Mouse (Mus musculus): ENCODE results near the gene Ric8b.

Gene Ric8b

DNA sequence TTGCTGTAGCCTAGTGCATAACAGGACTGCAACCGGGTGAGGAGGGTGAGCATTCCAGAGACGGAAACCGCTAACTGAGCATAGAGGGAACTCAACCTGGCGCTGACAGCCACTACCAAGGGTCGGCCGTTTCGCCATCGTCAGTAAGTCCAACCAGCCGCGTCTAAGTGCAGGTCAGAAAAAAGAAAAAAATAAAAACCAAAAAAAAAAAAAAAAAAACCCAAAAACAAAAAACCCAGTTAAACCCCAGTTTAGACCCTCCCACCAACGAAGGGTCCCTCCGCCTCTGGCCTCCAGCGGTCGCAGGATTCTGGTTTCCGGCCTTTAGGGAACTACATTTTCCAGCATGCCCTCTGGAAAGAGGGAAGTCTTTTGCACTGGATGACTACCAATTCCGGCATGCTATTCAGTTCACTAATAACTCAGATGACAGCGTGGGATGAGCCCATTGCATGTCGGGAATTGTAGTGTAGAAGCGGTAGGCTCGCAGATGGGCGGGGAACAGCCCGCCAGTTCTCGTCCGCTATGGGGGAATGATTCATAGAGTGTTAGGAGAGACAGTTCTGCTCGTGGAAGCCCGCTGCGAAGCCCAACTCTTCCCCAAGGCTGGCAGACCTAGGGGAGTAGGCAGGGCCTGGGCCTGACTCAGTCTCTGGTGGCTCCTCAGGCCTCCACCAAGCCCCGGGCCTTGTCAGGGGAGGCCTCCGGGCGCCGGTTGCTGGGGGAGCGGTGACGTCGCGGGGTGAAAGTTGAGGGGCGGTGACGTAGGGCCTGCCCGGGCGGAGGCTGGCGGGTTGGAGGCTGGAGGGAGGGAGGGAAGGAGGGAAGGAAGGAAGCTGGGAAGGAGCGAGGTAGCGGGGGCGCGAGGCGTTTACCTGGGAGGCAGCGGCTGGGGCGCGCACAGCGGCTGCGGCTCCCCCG lies at the start of gene Ric8b:
Ric8b (plus strand) TSS at position 807 of the 921 bp plus-strand sequence.
- peak; percentile 96 for DNase-seq

DNA sequence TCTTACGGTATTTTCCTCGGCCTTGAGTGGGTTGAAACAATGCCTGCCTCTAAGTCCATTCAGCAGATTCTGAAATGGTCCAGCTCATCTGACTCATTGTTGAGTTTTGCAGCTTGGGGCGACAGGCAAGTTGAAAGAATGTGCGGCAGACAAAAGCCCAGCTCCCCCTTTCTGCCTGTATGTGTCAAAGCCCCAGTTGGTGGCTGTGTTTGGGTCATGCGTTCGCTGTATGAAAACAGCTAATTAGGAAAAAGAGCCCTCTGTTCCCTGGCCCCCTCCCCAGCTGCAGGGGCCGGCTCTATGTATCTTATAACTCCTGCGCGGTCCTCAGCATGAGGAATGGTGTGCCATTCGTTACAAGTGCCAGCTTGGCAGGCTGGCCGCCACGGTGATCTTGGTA lies 46.1 kb upstream of the Ric8b start:
- no peak for DNase-seq

DNA sequence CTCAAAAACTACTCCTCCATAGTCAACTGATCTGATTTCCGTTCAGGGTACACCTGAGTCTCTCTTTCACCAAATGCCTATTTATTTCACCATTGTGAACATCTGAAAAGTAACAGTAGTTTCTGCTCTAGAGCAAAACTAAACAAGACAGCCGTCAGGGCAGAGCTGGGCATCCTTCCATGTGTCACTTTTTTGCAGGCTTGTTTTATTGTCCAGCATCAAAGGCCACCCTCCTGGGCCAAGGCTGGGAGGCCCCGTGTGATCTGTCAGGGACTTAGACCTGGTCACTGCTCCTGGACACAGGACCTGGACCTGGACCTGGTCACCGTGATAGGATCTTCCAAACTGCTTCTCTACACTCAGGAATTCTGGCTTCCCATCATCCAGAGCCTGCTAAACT lies 45.5 kb upstream of the Ric8b start:
- DNase-seq = no peak

DNA sequence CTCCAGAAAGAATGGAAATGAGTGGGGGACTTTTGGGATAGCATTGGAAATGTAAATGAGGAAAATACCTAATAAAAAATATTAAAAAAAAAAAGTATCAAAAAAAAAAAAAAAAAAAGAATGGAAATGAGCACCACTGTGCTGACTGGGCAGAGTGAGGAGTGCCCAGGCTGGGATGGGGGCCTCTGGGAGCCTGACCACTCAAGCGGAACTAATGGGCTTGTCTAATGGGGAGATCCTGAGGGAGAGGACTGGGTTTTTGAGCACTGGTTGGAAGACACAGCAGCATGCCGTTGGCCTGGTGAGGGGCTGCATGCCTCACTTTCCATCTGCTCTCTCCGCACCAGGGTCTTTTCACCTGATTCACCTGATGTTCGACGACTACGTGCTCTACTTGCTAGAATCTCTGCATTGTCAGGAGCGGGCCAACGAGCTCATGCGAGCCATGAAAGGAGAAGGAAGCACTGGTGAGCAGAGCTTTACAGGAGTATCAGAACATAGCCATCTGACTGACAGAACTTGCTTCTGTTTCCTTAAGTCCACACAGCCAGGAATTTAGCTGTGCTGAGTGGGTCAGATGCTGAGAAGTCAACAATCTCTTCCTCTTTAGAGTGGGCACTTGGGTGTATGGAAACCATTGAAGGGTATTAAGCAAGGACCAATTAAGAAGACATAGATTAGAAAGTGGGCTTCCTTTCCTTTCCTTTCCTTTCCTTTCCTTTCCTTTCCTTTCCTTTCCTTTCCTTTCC lies 37.4 kb upstream of the Ric8b start:
- no peak for DNase-seq

DNA sequence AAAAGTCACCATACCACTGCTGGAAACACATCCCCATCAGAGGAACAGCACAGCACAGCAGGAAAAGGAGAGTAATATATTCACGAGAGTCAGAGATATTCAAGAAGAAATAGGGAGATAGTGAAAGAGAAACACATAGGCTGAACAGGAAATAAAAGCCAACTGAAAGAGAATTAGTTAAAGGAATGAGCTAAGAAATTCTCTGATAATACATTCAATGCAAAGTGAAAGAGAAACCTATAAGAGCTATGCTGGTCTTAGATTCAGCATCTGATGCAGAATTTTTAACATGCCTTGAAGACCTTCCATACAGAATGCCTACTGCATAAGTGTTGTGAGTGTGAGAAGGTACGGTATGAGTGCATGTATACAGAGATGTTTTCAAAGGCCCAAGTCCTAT lies 34.9 kb upstream of the Ric8b start:
- no peak for DNase-seq

DNA sequence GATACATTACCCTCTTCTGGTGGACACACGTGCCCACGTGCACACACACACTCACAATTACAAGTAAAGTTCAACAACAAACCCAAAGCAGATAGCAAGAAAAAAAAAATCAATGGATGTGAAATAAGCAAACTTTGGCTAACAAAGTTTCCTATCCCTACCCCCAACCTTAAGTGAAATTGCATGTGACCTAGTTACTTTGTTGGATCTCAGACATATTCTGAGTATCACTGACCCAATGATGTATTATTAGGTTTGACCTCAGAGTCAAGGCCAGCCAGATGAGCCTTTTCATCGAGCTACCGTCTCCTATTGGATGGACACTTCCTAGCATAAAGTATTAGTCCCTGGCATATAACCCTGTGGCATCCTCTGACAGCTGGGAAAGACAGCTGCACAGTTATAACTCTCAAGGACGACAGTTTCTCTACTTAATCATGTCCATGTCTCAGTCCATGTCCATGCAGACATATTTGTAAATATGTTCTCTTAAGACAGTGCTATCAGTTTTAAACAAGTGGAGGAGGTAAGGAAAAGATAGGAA lies 32.0 kb upstream of the Ric8b start:
- no peak for DNase-seq

DNA sequence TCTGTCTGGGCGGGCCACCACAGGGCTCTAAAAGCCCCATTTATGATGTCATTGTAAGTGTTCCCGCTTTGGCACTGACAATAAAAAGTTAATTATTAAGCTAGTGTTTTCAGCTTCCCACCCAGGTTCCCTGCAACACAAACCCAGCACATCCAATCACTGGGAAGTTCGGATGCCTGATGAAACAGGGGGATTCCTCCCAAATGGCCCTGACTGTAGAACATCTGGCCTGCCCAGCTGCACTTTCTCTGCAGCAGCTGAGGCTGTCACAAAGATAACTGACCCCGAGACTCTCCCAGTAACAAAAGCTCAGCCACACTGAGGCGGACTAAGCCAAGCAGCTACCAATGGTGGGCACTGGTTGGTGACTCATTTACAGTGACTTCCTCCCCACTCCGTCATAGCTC lies 31.2 kb upstream of the Ric8b start:
- DNase-seq = no peak

DNA sequence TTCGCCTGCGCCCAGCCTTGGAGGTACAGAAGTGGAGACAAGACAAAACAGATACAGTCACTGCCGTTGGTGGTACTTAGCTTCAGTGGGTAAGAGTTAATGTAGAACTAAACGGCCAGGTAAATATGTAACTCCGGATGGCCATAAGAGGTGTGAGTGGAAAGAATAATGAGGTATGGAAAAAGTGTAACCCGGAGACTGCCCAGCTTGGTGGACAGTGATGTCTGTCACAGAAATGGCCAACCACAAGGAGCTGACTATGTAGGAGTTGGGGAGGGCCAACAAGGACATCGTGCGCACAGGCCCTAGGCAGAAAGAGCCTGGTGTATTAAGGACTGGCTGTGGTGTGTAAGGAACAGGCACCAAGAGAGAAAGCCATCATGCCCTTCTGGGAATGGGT lies 30.6 kb upstream of the Ric8b start:
- no peak for DNase-seq

DNA sequence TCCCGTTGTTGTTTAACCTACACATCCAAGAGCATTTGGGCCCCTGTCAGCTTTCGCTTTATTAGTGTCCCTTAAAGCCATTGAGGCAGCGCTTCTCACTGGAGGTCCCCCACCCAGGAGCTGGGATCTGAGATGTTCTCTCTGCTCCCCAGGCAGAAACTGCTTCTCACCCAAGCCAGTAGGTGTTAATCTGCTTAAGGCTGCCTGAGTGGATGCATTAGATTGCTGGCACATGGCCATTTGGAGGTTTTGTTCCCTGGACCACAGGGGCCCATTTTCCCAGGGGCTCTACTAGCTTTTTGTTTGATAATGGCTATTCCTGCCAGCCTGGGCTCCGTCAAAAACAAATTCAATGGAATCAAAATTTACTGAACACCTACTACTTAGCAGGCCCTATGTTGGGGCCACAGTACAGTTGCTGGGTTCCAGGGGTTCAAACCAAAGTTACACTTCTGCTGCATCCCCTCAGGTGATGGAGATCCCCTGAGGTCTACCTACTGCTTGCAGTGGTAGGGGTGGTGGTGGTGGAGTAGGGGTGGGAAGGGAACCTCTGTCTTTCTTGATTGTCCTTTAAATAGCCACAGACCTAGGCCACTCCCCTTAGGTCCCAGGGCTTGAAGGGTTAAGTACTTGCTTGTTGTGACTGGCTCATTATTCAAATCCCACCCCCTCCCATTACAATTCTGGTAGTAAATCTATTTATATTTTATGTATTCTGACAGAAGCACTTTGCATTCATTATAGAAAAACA lies 28.1 kb upstream of the Ric8b start:
- no peak for DNase-seq

DNA sequence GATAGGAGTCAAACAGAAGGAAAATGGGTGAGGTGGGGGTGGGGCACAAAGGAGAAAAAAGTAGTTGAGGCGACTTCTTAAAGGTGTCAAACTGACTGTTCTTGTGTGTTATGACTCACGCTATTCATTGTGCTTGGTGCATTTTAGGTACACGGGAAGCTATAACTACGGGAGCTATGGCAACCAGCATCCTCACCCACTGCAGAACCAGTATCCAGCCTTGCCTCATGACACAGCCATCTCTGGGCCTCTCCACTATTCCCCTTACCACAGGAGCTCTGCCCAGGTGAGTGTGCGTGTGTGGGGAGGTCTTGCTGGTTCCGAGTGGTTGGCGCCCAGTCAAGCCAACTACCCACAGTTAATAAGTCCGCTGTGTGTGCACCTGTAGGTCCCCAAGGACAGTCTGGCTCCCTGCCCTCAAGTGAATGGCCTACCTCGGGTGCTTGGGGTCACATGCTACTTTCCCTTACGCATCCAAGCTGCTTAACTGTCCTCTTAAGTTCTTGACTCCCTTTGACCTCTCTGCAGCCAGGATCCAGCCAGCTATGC lies 21.5 kb upstream of the Ric8b start:
- no peak for DNase-seq

DNA sequence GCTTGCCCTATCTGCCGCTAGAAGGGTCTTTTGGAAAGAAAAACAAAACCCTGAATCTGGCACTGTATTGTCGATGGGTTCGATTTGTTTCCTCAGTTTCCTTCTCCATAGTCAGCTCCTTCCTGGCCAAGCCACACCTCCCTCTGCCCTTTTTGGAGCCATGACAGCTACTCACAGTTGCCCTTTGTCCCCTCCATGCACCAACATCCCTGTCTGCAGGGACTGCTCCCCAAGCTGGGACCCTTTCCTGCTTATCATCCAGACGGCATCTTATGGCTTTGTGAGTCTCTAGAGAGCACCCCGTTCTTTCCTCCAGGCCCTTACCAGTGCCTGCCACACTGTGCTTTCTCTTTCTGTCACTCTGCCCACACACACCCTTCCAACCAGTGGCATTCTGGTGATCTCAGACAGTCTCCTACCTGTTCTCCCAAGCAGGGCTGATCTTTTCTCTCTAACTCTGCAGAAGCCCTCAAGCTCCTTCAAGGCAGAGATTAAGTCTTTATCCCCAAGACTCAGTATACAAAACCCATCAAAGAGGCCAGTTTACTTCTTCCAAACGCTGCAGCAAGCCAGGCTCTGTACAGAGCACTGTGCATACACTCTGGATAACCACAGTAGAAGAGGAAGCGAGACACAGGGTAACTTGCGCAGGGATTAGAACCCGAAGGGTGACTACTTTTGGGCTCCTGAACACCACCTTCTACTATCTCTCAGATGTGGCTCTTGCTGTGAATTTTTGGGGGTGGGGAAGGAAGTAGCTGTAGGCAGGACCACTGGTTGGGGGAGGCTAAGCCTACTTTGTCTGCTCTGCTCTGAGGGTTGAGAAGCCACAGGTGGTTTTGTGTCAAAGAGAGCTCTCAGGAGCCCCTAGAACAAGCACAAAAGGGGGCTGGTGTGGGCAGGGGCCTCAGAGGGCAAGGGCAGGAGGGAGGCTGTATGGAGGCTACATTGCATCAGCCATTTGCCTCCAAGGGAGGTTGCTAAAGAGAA lies 20.2 kb upstream of the Ric8b start:
- DNase-seq = no peak

DNA sequence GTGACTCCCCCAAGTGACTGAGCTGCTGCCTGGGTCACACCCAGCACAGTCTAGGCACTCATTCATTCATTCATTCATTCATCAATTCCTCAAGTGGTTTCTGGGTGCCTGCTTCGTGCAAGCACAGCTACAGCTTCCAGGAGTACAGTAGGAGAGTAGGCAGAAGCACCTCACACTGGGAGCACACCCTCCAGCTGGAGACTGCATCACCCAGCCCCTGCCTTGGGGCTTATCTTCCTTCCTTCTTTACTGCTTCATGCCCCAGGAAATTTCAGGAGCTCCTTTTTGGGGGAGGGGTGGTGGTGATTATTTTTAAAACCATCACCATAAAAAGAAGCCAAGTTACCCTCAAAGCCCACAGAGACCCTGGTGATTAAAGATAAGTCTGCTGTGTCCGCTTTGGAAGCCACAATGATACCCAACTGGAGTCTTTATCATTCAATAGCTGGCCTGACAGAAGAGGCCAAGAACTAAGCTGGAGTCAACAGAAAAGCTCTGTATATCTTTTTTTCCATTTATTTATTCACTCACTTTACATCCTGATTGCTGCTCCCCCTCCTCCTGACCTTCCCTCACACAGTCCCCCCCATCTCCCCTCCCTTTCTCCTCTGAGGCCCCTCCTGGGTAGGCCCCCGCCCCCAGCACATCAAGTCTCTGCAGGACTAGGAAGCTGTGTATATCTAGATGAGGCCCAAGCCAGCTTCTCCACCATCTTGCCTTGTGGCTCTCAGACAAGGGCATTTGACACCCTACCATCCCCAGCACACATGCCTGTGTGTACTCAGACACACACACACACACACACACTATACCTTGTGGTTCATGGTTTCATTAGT lies 19.1 kb upstream of the Ric8b start:
- DNase-seq = no peak

DNA sequence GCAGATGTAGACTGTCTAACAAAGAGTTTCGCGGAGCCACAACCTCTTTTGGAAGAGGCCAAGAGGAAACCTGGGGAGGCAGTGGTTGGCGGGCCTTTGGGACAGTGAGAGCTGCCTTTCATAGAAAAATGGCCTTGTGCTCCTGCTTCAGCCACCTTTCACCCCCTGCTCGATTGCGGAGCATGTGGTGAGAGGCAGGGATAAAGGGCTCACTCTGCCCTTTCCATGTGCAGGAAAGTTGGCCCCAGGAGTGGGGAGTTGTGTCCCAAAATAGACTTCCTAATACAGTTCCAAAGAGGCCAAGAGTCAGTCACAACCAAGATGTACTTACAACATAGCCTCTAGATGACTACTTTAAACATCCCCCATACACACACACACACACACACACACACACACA lies 15.7 kb upstream of the Ric8b start:
- DNase-seq = no peak

DNA sequence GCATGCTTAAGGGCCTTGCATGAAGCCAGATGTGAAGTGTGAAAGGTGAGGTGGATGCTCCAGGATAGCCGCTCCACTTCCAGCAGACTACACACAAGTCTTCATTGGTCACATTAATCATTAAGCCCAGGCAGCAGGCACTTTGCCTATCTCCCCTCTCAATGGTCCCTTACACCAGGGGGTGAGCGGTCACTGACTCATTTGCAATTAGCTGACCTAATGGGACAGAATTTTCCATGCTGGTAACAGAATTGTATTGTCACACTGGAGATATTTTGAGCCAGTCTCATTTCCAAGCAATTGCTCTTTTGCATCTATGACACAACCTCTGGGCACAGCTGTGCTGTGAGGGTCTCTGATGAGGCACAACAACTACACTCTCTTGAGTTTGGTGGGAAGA lies 15.2 kb upstream of the Ric8b start:
- no peak for DNase-seq

DNA sequence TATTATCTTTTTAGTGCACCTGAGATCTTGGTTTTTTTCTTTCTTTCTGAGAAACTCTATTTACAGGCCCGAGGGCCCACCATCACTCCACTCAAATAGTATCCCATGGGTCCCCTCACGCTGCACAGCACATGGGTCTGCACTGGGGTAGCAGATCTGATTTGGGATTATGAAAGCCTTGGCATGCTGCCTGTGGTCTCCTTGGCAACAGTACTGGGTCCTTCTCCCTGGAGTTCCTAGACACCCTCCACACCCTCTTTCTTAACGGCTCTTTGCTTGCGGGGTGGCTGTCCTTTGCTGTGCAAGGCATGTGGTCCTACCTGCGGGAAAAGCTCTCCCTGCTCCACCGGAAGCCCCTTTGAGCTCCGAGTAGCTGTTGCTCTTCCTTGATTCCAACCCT lies 14.1 kb upstream of the Ric8b start:
- DNase-seq = no peak

DNA sequence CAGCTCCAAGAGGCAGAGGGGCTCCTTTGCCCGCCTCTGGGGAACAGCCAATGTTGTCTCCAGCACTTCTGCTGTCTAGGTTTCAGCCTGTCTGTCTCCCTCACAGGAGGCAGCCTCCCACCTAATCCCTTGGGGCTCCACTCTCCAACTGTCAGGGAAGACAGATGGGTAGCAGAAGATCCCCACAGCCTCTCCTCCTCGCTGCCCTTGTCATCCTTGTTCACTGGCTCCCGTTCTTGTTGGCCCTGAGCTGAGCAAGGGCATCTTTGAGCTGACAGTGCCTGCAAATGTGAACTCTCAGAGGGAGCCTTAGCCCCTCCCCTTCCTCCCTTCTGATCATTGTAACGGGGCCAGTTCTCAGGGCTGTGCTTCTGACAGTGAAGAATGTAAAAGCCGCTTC lies 13.7 kb upstream of the Ric8b start:
- no peak for DNase-seq

DNA sequence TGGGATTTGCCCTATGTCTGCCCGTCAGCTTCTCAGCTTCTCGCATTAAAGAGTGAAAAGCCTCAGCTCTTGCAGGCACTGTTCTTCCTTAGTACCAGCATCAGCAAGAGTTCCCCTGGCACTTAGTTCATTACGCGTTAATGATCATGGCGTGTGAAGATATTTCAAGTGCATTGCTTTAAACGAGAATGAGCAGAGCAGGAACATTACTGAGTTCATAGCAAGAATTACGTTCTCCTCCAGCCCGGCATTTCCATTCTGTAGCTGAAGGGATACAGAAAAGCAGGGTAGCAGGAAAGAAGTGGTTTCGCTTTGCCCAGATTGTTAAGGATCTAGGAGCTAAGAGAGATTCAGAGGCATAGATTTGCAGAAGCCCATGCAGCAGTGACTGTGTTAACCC lies 10.5 kb upstream of the Ric8b start:
- DNase-seq = no peak

DNA sequence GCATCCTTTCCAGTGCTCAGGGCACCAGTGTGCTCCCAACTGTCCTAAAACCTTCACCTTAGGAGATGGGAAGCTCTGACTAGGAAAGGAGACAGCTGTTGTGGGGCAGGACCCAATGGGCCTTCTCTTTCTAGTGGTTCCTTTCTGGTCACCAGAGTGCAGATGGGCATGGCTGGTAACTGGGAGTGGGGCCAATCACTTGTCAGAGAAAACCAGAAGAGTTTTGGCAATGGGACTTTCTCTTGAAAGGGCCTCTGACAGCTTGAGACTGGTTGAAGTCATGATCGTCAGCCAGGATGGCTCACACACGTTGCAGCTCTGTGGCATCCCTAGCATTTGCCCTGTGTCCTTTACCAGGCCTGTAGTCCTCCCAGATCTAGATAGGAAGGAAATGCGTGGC lies 9.4 kb upstream of the Ric8b start:
- DNase-seq = no peak

DNA sequence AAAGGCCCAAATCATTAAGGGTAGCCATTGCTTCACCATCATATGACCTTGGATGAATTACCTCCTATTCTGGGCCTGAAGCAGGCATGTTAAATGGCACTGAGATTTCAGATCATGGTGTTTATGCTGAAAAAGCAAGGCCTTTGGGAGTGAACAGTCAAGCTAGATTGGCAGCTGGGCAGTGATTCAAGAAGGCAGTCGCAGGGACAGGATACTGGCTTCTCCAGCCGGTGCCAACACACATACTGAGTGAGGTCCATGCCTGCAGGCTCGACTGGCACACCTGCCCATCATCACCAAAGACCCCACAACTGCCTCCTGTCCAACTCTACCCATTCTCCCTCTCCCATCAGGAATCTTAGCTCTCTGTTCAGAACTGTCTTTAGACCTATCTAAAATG lies 8.9 kb upstream of the Ric8b start:
- DNase-seq = no peak

DNA sequence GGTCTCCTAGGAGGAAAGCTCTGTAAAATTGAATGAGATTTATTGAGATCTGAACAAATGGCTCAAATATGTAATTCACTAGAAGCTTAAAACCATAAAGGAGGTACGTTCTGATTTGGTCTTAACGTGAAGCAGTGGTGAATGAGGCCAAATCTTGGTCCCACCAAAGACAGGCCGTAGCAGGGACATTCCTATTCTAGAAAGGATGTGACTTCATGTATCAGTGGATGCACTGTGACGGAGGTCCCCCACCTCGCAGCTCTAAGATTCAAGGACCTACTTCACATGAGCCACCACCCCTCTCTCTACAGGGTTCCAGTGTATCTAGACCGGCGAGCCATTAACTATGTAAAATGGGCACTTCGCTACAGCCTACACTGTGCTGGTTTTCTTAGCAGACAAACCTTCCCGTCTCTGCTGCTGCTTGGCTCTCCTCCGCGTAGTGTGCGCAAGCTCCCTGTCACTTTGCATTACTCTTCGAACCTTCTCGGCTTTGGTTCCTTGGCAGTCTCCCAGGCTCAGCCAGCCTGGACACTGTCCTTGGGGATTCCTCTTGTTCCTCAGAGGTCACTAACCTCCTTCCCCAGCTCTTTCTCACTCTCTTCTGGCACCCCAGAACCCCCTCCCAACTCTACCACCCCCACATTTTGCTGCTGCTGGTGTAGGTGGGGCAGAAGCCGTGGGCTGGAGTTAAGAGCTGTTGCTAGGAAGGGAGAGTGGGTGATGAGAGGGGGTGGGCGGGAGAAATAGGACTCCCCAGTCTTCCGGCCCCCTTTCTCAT lies 8.2 kb upstream of the Ric8b start:
- DNase-seq = no peak
